Comparison of ENCODE assay signal across 9 mouse cellular contexts in genomic region chr4:155042606-155043288, GRCm38 (mm10). TPM values are rescaled to one million over a fixed set of nuclear protein-coding genes. Genes with fewer than 3 reads are reported as not detected.
DNase-seq lines count a peak whose midpoint lies in the region; ATAC-seq and TF ChIP-seq lines count a peak whose summit lies in the region.
"Had no signal": no experiment of that assay in that cellular context is flagged by ENCODE, and none has a peak within 500 bp of the region (broad histone marks: within the 10 kb centered on the region; RNA-seq: fewer than 3 reads in every experiment).

No protein-coding gene starts in this region.

- H3K27ac ChIP-seq in heart, embryonic 16.5 days (ENCODE audit: low read length) = no peak overlapping the region
- H3K27ac ChIP-seq in cerebellum, adult 2 months (ENCODE audit: insufficient read depth, low read length) = no peak overlapping the region
- no peak overlapping the region for H3K27ac ChIP-seq in forebrain, embryonic 14.5 days (ENCODE audit: low read depth, low read length)
- H3K27ac ChIP-seq in midbrain, embryonic 12.5 days (replicated peaks) = no peak overlapping the region

- H3K27me3 ChIP-seq in heart, embryonic 16.5 days (ENCODE audit: control insufficient read depth, insufficient read depth, low read length) = peaks cover 59% of the 10 kb centered on the region
- H3K27me3 ChIP-seq in cerebellum, adult 2 months (ENCODE audit: control insufficient read depth, insufficient read depth, low read length) = no peaks in the 10 kb centered on the region
- peaks cover 32% of the 10 kb centered on the region for H3K27me3 ChIP-seq in forebrain, embryonic 14.5 days (replicated peaks; ENCODE audit: control insufficient read depth, insufficient read depth, low read length)
- H3K27me3 ChIP-seq in midbrain, embryonic 12.5 days = peaks cover 65% of the 10 kb centered on the region

- 2% methylated on average over 58 of the region's 65 CpGs for WGBS in heart, embryonic 16.5 days
- 1% methylated on average over 65 of the region's 65 CpGs for WGBS in cerebellum, adult 2 months
- 2% methylated on average over 60 of the region's 65 CpGs for WGBS in forebrain, embryonic 14.5 days
- under 1% methylated on average over 58 of the region's 65 CpGs for WGBS in midbrain, embryonic 12.5 days

- H3K36me3 ChIP-seq in heart, embryonic 16.5 days (ENCODE audit: control insufficient read depth, insufficient read depth) = no peaks in the 10 kb centered on the region
- H3K36me3 ChIP-seq in forebrain, embryonic 14.5 days (ENCODE audit: control insufficient read depth, insufficient read depth, low read length) = no peaks in the 10 kb centered on the region
- no peaks in the 10 kb centered on the region for H3K36me3 ChIP-seq in midbrain, embryonic 12.5 days

- no peak for DNase-seq in heart, postnatal 10 days
- peak; percentile 61 to 69 for DNase-seq in cerebellum, adult 2 months
- no peak for DNase-seq in forebrain, embryonic 14.5 days (ENCODE audit: low spot score)
- no peak for DNase-seq in gastrocnemius, postnatal 25 days
- no peak for DNase-seq in gastrocnemius, postnatal 36 days
- DNase-seq: lung, postnatal 14 days had no signal

- no peak; the same call in 1 of the 2 replicates for TF ChIP-seq CTCF in cerebellum, adult 2 months (IDR thresholded peaks at IDR 0.05; ENCODE audit: borderline replicate concordance, insufficient read depth, low read depth, low read length)

- ATAC-seq in heart, embryonic 16.5 days (replicated peaks; ENCODE audit: extremely low read depth, insufficient read depth, low FRiP score) = no peak
- ATAC-seq in forebrain, embryonic 14.5 days = peak; percentile 40
- ATAC-seq in midbrain, embryonic 12.5 days (ENCODE audit: low FRiP score, low read depth) = no peak; the same call in 1 of the 2 replicates
- no peak for ATAC-seq in erythroid progenitor cell, adult 5-6 weeks (replicated peaks; ENCODE audit: low FRiP score, poor library complexity, severe bottlenecking)

- no peaks in the 10 kb centered on the region for H3K4me1 ChIP-seq in heart, embryonic 16.5 days (ENCODE audit: control insufficient read depth, insufficient read depth, low read length)
- H3K4me1 ChIP-seq in cerebellum, adult 2 months (ENCODE audit: control insufficient read depth, insufficient read depth, low read length) = peaks cover 26% of the 10 kb centered on the region
- peaks cover 9% of the 10 kb centered on the region for H3K4me1 ChIP-seq in forebrain, embryonic 14.5 days (ENCODE audit: control insufficient read depth, insufficient read depth, low read length)
- H3K4me1 ChIP-seq in midbrain, embryonic 12.5 days = peaks cover 29% of the 10 kb centered on the region

- no peak for TF ChIP-seq POLR2A in cerebellum, adult 2 months (IDR thresholded peaks at IDR 0.05; ENCODE audit: borderline replicate concordance, insufficient read depth, low read length)

- intact Hi-C loops in heart, postnatal 10 days (cut with DNase I) = no loop called here
- intact Hi-C loops in gastrocnemius, postnatal 36 days (cut with DNase I) = no loop called here

- H3K9me3 ChIP-seq in heart, embryonic 16.5 days (replicated peaks; ENCODE audit: control insufficient read depth, low read length) = no peaks in the 10 kb centered on the region
- no peaks in the 10 kb centered on the region for H3K9me3 ChIP-seq in forebrain, embryonic 14.5 days (replicated peaks; ENCODE audit: control insufficient read depth, low read length)
- no peaks in the 10 kb centered on the region for H3K9me3 ChIP-seq in midbrain, embryonic 12.5 days

- no peak overlapping the region for H3K9ac ChIP-seq in heart, embryonic 16.5 days (ENCODE audit: low read length)
- peak overlapping the region; percentile 65 for H3K9ac ChIP-seq in forebrain, embryonic 14.5 days (ENCODE audit: low read length)
- H3K9ac ChIP-seq in midbrain, embryonic 12.5 days (replicated peaks) = peak overlapping the region; percentile 54

- peak overlapping the region; percentile 13; the same call in 1 of the 2 replicates for H3K4me3 ChIP-seq in heart, embryonic 16.5 days (ENCODE audit: low read length)
- peak overlapping the region; percentile 25 for H3K4me3 ChIP-seq in cerebellum, adult 2 months (replicated peaks; ENCODE audit: insufficient read depth, low read depth, low read length)
- H3K4me3 ChIP-seq in forebrain, embryonic 14.5 days (ENCODE audit: low read depth, low read length) = peak overlapping the region; percentile 43
- H3K4me3 ChIP-seq in midbrain, embryonic 12.5 days = peak overlapping the region; percentile 50

- peak overlapping the region; percentile 39; the same call in 1 of the 2 replicates for H3K4me2 ChIP-seq in heart, embryonic 16.5 days (ENCODE audit: low read depth, low read length)
- H3K4me2 ChIP-seq in forebrain, embryonic 14.5 days (ENCODE audit: low read length) = peak overlapping the region; percentile 73
- peak overlapping the region; percentile 75 for H3K4me2 ChIP-seq in midbrain, embryonic 12.5 days (replicated peaks)

RNA-seq across cellular contexts. Expression of gene Plch2, which starts 13.8 kb away (rescaled TPM):
- polyA plus RNA-seq in heart, embryonic 16.5 days (2015; fragmentation: Nextera tagmentation; extraction: Ambion mirVana) = 1.0 and 1.4 TPM in 2 replicates
- not detected for total RNA-seq in heart, postnatal 10 days (2021)
- 149 and 180 TPM in 2 replicates for polyA plus RNA-seq in cerebellum, adult 2 months (2012; rRNA removed)
- 6.2 and 7.4 TPM in 2 replicates for polyA plus RNA-seq in forebrain, embryonic 14.5 days (2014; fragmentation: Nextera tagmentation; extraction: Ambion mirVana)
- polyA plus RNA-seq in midbrain, embryonic 12.5 days (2016; fragmentation: Nextera tagmentation; extraction: Ambion mirVana) = 3.6 and 3.7 TPM in 2 replicates
- under 1 TPM; 0.05 to 0.21 TPM for total RNA-seq in gastrocnemius, postnatal 25 days (2021)
- total RNA-seq in erythroid progenitor cell, adult 5-6 weeks (2015; ENCODE audit: low replicate concordance) = not detected in 2 replicates
- not detected in 2 replicates for total RNA-seq in erythroid progenitor cell, adult 5-6 weeks (2017; ENCODE audit: low replicate concordance)
- under 1 TPM; 0.26 to 0.47 TPM for total RNA-seq in gastrocnemius, postnatal 36 days (2021)

RNA-seq across cellular contexts. Expression of gene Pex10, which starts 24.1 kb away (rescaled TPM):
- 17.3 and 18.0 TPM in 2 replicates for polyA plus RNA-seq in heart, embryonic 16.5 days (2015; fragmentation: Nextera tagmentation; extraction: Ambion mirVana)
- total RNA-seq in heart, postnatal 10 days (2021) = 10 to 100 TPM; 18.4 to 23.7 TPM
- 32.0 and 38.1 TPM in 2 replicates for polyA plus RNA-seq in cerebellum, adult 2 months (2012; rRNA removed)
- 4.2 and 4.9 TPM in 2 replicates for polyA plus RNA-seq in forebrain, embryonic 14.5 days (2014; fragmentation: Nextera tagmentation; extraction: Ambion mirVana)
- polyA plus RNA-seq in midbrain, embryonic 12.5 days (2016; fragmentation: Nextera tagmentation; extraction: Ambion mirVana) = 16.0 and 19.2 TPM in 2 replicates
- 10 to 100 TPM; 11.3 to 14.6 TPM for total RNA-seq in gastrocnemius, postnatal 25 days (2021)
- total RNA-seq in erythroid progenitor cell, adult 5-6 weeks (2015; ENCODE audit: low replicate concordance) = 1.1 and 4.6 TPM in 2 replicates
- 0.91 and 4.5 TPM in 2 replicates for total RNA-seq in erythroid progenitor cell, adult 5-6 weeks (2017; ENCODE audit: low replicate concordance)
- 10 to 100 TPM; 11.9 to 13.2 TPM for total RNA-seq in gastrocnemius, postnatal 36 days (2021)

RNA-seq across cellular contexts. Expression of gene Rer1, which starts 43.4 kb away (rescaled TPM):
- 116 and 138 TPM in 2 replicates for polyA plus RNA-seq in heart, embryonic 16.5 days (2015; fragmentation: Nextera tagmentation; extraction: Ambion mirVana)
- 10 to 100 TPM; 71.8 to 77.3 TPM for total RNA-seq in heart, postnatal 10 days (2021)
- 102 and 104 TPM in 2 replicates for polyA plus RNA-seq in cerebellum, adult 2 months (2012; rRNA removed)
- 161 and 163 TPM in 2 replicates for polyA plus RNA-seq in forebrain, embryonic 14.5 days (2014; fragmentation: Nextera tagmentation; extraction: Ambion mirVana)
- 122 and 132 TPM in 2 replicates for polyA plus RNA-seq in midbrain, embryonic 12.5 days (2016; fragmentation: Nextera tagmentation; extraction: Ambion mirVana)
- total RNA-seq in gastrocnemius, postnatal 25 days (2021) = 10 to 100 TPM; 44.8 to 51.3 TPM
- 43.6 and 74.2 TPM in 2 replicates for total RNA-seq in erythroid progenitor cell, adult 5-6 weeks (2015; ENCODE audit: low replicate concordance)
- 48.6 and 57.6 TPM in 2 replicates for total RNA-seq in erythroid progenitor cell, adult 5-6 weeks (2017; ENCODE audit: low replicate concordance)
- total RNA-seq in gastrocnemius, postnatal 36 days (2021) = 10 to 100 TPM; 46.1 to 50.3 TPM

RNA-seq across cellular contexts. Expression of gene Morn1, which starts 43.6 kb away (rescaled TPM):
- 1.8 and 3.0 TPM in 2 replicates for polyA plus RNA-seq in heart, embryonic 16.5 days (2015; fragmentation: Nextera tagmentation; extraction: Ambion mirVana)
- 1 to 10 TPM; 2.8 to 3.8 TPM for total RNA-seq in heart, postnatal 10 days (2021)
- 15.6 and 18.7 TPM in 2 replicates for polyA plus RNA-seq in cerebellum, adult 2 months (2012; rRNA removed)
- polyA plus RNA-seq in forebrain, embryonic 14.5 days (2014; fragmentation: Nextera tagmentation; extraction: Ambion mirVana) = 7.1 and 10.6 TPM in 2 replicates
- polyA plus RNA-seq in midbrain, embryonic 12.5 days (2016; fragmentation: Nextera tagmentation; extraction: Ambion mirVana) = 5.6 and 5.7 TPM in 2 replicates
- 1 to 10 TPM; 2.2 to 2.4 TPM for total RNA-seq in gastrocnemius, postnatal 25 days (2021)
- total RNA-seq in erythroid progenitor cell, adult 5-6 weeks (2015; ENCODE audit: low replicate concordance) = 2.5 TPM in 1 of 2 replicates, not detected in the other
- total RNA-seq in erythroid progenitor cell, adult 5-6 weeks (2017; ENCODE audit: low replicate concordance) = 0.08 TPM in 1 of 2 replicates, not detected in the other
- 1 to 10 TPM; 1.5 to 1.8 TPM for total RNA-seq in gastrocnemius, postnatal 36 days (2021)

Comparison
In these comparisons a context has a peak if more than half of its experiments do, and no peak if none do; other contexts are left out.
1. DNase-seq: peak in cerebellum, adult 2 months (2 of 2); none in heart, postnatal 10 days (0 of 2), forebrain, embryonic 14.5 days (single experiment), gastrocnemius, postnatal 25 days (single experiment) and gastrocnemius, postnatal 36 days (0 of 2).
2. Peak in every context shown above with its lines, with median percentiles within 50 percentile points of each other: H3K4me2 ChIP-seq and H3K4me3 ChIP-seq.